Comparison of ENCODE assay signal across 7 mouse cellular contexts in the genomic region with DNA sequence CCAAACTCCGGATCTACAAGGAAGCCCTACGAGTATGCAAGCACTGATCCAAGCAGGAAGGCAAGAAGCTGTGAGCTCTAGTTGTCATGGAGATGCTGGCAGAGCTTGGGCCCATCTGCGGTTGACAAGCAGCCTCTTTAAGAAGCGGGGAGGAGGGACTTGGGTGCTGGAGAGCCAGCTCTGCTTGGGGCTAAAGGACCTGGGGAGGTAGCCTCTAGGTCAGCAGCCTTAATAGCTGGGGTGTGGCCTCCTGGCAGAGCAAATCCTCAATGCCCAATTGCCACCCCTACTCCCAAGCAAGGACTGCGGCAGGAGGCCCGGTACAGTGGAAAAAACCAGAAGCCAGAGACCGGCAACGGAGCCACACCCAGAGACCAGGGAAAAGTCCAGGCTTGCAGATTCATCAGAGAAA. TPM values are rescaled to one million over a fixed set of nuclear protein-coding genes. Genes with fewer than 3 reads are reported as not detected.
A peak's percentile ranks its signal among the peaks of the same experiment; 100 is the strongest.
DNase-seq lines count a peak whose midpoint lies in the region; ATAC-seq and TF ChIP-seq lines count a peak whose summit lies in the region.

No protein-coding gene starts in this region.

- H3K9ac ChIP-seq in hindbrain, postnatal 0 days (replicated peaks; ENCODE audit: low read length): 0 out of 2 replicates have a peak overlapping the region, but pooled peaks have one; percentile 18

- 7% methylated on average over 8 of the region's 8 CpGs for WGBS in hindbrain, postnatal 0 days

- no peak for TF ChIP-seq CTCF in hindbrain, postnatal 0 days (IDR thresholded peaks at IDR 0.05; ENCODE audit: low read depth)
- no peak for TF ChIP-seq CTCF in left cerebral cortex, adult 2 months (IDR thresholded peaks at IDR 0.05)

- peak overlapping the region; percentile 35 for H3K4me2 ChIP-seq in hindbrain, postnatal 0 days (ENCODE audit: low read depth, low read length)

- peak overlapping the region; percentile 77 for H3K27ac ChIP-seq in hindbrain, postnatal 0 days
- H3K27ac ChIP-seq in left cerebral cortex, adult 2 months: peak overlapping the region; percentile 92

- intact Hi-C loops in left cerebral cortex, adult 2 months (cut with DNase I): no loop called here

- H3K9me3 ChIP-seq in hindbrain, postnatal 0 days (ENCODE audit: low read length): no peaks in the 10 kb centered on the region

- no peaks in the 10 kb centered on the region for H3K27me3 ChIP-seq in hindbrain, postnatal 0 days (ENCODE audit: insufficient read depth, low read length)

- H3K4me1 ChIP-seq in hindbrain, postnatal 0 days (ENCODE audit: insufficient read depth, low read length): peaks cover 12% of the 10 kb centered on the region

- DNase-seq in T-cell, adult 2 months (ENCODE audit: low spot score): peak; percentile 79
- peak; percentile 86 to 88 for DNase-seq in cerebellum, postnatal 14 days
- peak; percentile 80 to 88 for DNase-seq in gastrocnemius, adult 8-10 months (ENCODE audit: low spot score in 2 of 2)
- peak; percentile 91 for DNase-seq in hindbrain, postnatal 0 days (ENCODE audit: low spot score)
- DNase-seq in left cerebral cortex, adult 2 months (ENCODE audit: extremely low spot score in 1 of 2, low spot score in 2 of 2): peak; percentile 71
- peak; percentile 83 to 92 for DNase-seq in lung, postnatal 4 days
- DNase-seq in right cerebral cortex, adult 2 months (ENCODE audit: low spot score in 2 of 2): peak; percentile 84 to 87

- no peak overlapping the region for H3K4me3 ChIP-seq in hindbrain, postnatal 0 days (ENCODE audit: low read length)
- H3K4me3 ChIP-seq in left cerebral cortex, adult 2 months: no peak overlapping the region; the same call in 1 of the 2 replicates

- peak; percentile 89 for ATAC-seq in hindbrain, postnatal 0 days

- H3K36me3 ChIP-seq in hindbrain, postnatal 0 days (ENCODE audit: insufficient read depth, low read length): no peaks in the 10 kb centered on the region

RNA-seq across cellular contexts. Expression of a gene that starts 2.4 kb away (rescaled TPM):
- 1,000 to 10,000 TPM; 2,911 to 3,222 (median 3,007) TPM for total RNA-seq in gastrocnemius, adult 8-10 months (2022)
- 424 and 467 TPM in 2 replicates for total RNA-seq in hindbrain, postnatal 0 days (2014; rRNA removed)
- polyA plus RNA-seq in hindbrain, postnatal 0 days (2015; fragmentation: Nextera tagmentation; extraction: Ambion mirVana): 747 and 766 TPM in 2 replicates
- 100 to 1,000 TPM; 342 to 356 TPM for total RNA-seq in left cerebral cortex, adult 2 months (2021)

RNA-seq across cellular contexts. Expression of a gene that starts 22.1 kb away (rescaled TPM):
- total RNA-seq in gastrocnemius, adult 8-10 months (2022): not detected
- total RNA-seq in hindbrain, postnatal 0 days (2014; rRNA removed): not detected in 2 replicates
- polyA plus RNA-seq in hindbrain, postnatal 0 days (2015; fragmentation: Nextera tagmentation; extraction: Ambion mirVana): 0.15 and 0.26 TPM in 2 replicates
- not detected for total RNA-seq in left cerebral cortex, adult 2 months (2021)

RNA-seq across cellular contexts. Expression of a gene that starts 43.0 kb away (rescaled TPM):
- total RNA-seq in gastrocnemius, adult 8-10 months (2022): 10 to 100 TPM; 14.7 to 18.4 (median 16.6) TPM
- 26.5 and 26.6 TPM in 2 replicates for total RNA-seq in hindbrain, postnatal 0 days (2014; rRNA removed)
- 36.2 and 39.2 TPM in 2 replicates for polyA plus RNA-seq in hindbrain, postnatal 0 days (2015; fragmentation: Nextera tagmentation; extraction: Ambion mirVana)
- total RNA-seq in left cerebral cortex, adult 2 months (2021): 10 to 100 TPM; 34.3 to 36.4 TPM

RNA-seq across cellular contexts. Expression of a gene that starts 43.0 kb away (rescaled TPM):
- 10 to 100 TPM; 12.2 to 17.4 (median 14.0) TPM for total RNA-seq in gastrocnemius, adult 8-10 months (2022)
- 20.3 and 21.6 TPM in 2 replicates for total RNA-seq in hindbrain, postnatal 0 days (2014; rRNA removed)
- polyA plus RNA-seq in hindbrain, postnatal 0 days (2015; fragmentation: Nextera tagmentation; extraction: Ambion mirVana): 8.9 and 9.8 TPM in 2 replicates
- 10 to 100 TPM; 14.6 to 16.8 TPM for total RNA-seq in left cerebral cortex, adult 2 months (2021)
